Mouse (Mus musculus) kidney, embryonic 14.5 days (tissue): ENCODE results near the gene B4galt4. TPM values are rescaled to one million over a fixed set of nuclear protein-coding genes. Genes with fewer than 3 reads are reported as not detected.

Experiments
- ATAC-seq: fragments of 200-750 bp; cut with Nextera tagmentation; 2 replicates; pipeline ENCODE4 v1.8.0; 2017; ENCODE audit warnings: moderate number of reproducible peaks, mild to moderate bottlenecking, moderate TSS enrichment, moderate library complexity; ENCODE audit not compliant: low FRiP score, low TSS enrichment
- H3K27ac ChIP-seq: fragments of 300-500 bp; sonication (generic); 2 replicates; pipeline ENCODE4 v1.5.1; 2014; ENCODE audit warnings: low read depth, mild to moderate bottlenecking, low read length, moderate library complexity, mixed read lengths
- H3K27me3 ChIP-seq: fragments of 300-500 bp; sonication (generic); 2 replicates; pipeline ENCODE4 v1.6.1; 2014; ENCODE audit warnings: mild to moderate bottlenecking, low read length; ENCODE audit not compliant: control insufficient read depth, insufficient read depth
- H3K36me3 ChIP-seq: fragments of 300-500 bp; sonication (generic); 2 replicates; pipeline ENCODE4 v1.6.1; 2014; ENCODE audit warnings: low read length, mixed read lengths; ENCODE audit not compliant: control insufficient read depth, insufficient read depth
- H3K4me1 ChIP-seq: fragments of 300-500 bp; sonication (generic); 2 replicates; pipeline ENCODE4 v1.6.1; 2014; ENCODE audit warnings: low read length, mixed read lengths; ENCODE audit not compliant: control insufficient read depth, insufficient read depth
- H3K4me2 ChIP-seq: fragments of 300-500 bp; sonication (generic); replicated peaks from 2 replicates; pipeline ENCODE4 v1.6.1; 2014; ENCODE audit warnings: low read depth, mild to moderate bottlenecking, low read length
- H3K4me3 ChIP-seq: fragments of 300-500 bp; sonication (generic); 2 replicates; pipeline ENCODE4 v1.5.1; 2014; ENCODE audit warnings: mild to moderate bottlenecking, low read length
- H3K9ac ChIP-seq: fragments of 300-500 bp; sonication (generic); 2 replicates; pipeline ENCODE4 v1.6.1; 2014; ENCODE audit warnings: low read depth, mild to moderate bottlenecking, low read length, moderate library complexity
- H3K9me3 ChIP-seq: fragments of 300-500 bp; sonication (generic); 2 replicates; pipeline ENCODE4 v1.6.1; 2016; ENCODE audit warnings: low read length; ENCODE audit not compliant: control insufficient read depth
- WGBS: fragments of 180-500 bp; shearing (Covaris S2); extraction: QIAGEN DNeasy Blood & Tissue Kit; methylation state at CpG from one replicate; pipeline ENCODE4 v1.1.7; 2014; 5-methylcytosine and 5-hydroxymethylcytosine counted together
- polyA plus RNA-seq: library from polyadenylated mRNA; unstranded; fragments of >200 nt; fragmentation: Nextera tagmentation; extraction: Ambion mirVana; gene quantifications from 2 replicates; pipeline ENCODE4 v1.2.1, GENCODE M21; 2014

Gene B4galt4
- polyA plus RNA-seq, 1 experiment from 2014 or later: 32.7 TPM

DNA sequence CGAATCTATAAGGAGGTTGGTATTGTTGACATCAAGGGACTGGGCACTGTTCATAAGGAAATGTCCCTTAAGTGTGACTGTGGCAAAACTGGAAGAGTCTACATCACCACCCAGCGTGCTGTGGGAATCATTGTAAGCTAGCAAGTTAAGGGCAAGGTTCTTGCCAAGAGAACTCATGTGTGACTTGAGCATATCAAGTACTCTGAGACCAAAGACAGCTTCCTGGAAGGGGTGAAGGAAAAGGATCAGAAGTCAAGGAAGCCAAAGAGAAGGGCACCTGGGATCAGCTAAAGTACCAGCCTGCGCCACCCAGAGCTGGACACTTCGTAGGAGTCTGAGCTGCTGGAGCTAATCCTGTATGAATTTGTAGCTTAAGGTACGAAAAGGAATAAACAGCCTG, 18.2 kb downstream of the B4galt4 start:
- ATAC-seq: no peak
- Histone ChIP-seq H3K9ac (no peak overlapping the region), H3K27me3 (no peaks in the 10 kb centered on the region), H3K27ac (no peak overlapping the region), H3K36me3 (peaks cover 14% of the 10 kb centered on the region; the same call in 1 of the 2 replicates), H3K4me3 (no peak overlapping the region), H3K9me3 (no peaks in the 10 kb centered on the region), H3K4me1 (no peaks in the 10 kb centered on the region), H3K4me2 (no peak overlapping the region)
- 88% methylated on average over 5 of the region's 5 CpGs for WGBS

DNA sequence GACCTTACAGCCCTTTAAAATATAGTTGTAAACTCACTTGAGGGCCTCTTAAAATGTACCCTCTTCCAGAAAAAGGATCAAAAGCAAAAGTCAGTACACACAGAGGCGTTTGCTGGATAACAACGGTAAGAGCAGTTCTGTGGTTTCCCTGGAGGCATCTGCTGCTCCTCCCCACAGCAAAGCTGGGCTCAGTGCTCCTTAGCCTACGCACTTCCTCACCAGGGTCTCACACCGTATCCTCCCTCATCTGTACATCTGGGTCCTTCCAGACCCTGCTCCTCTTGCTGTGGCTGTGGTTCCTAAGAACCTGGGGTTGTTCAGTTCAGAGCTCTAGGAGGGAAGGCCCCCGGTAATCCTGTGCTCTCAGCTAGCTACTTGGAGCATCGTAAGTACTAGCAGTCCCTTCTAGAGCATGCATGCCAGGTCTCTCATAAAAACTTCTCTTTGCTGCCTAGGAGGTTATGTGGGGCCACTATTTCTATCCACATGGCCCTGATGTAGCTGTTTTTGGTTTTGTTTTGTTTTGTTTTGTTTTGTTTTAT, 18.8 kb downstream of the B4galt4 start:
- 76% methylated on average over 6 of the region's 6 CpGs for WGBS
- Histone ChIP-seq H3K27ac (no peak overlapping the region), H3K9ac (no peak overlapping the region), H3K4me2 (no peak overlapping the region), H3K27me3 (no peaks in the 10 kb centered on the region), H3K4me3 (no peak overlapping the region), H3K4me1 (no peaks in the 10 kb centered on the region), H3K9me3 (no peaks in the 10 kb centered on the region), H3K36me3 (peaks cover 14% of the 10 kb centered on the region; the same call in 1 of the 2 replicates)
- no peak for ATAC-seq

DNA sequence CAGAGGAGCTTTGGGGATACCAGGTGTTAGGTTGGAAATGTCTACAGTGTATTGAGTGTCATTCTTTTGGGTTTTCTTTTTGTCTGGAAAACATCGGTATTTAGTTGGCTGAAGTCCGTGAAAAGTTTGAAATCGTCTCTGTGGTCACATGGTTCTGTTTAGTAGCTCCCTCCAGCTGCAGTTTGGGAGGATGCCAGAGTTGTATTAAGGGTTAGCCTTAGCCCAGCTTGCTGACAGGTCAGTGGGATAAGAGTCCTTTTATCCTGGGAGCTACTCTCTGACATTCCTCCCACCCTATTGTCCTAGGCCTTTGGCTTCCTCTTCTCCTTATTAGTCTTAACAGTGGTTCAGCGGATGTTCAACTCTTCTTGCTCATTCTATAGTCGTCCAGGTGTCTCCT, 19.9 kb downstream of the B4galt4 start:
- Histone ChIP-seq H3K4me2 (no peak overlapping the region), H3K4me3 (no peak overlapping the region), H3K4me1 (no peaks in the 10 kb centered on the region), H3K9me3 (no peaks in the 10 kb centered on the region), H3K27ac (no peak overlapping the region), H3K36me3 (peaks cover 14% of the 10 kb centered on the region; the same call in 1 of the 2 replicates), H3K27me3 (no peaks in the 10 kb centered on the region), H3K9ac (no peak overlapping the region)
- no peak for ATAC-seq
- 87% methylated on average over 5 of the region's 5 CpGs for whole genome bisulfite sequencing

DNA sequence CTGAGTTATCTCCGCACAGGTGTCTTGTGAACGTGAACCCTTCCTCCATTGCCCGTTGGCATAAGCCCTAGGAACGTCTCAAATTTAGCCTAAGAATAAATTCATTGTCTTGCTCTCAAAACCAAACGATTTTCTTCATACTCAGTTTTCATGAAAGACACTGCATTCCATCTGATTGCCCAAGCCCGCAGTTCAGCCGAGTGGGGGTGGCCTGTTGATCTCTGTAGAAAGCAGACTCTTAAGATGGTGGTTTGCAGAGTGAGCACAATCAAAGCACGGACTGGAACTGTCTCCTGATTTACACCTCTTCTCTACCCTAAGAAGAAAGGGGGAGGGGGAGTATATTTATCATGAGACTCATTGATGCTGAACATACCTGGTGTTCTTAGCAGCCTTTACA, 20.3 kb downstream of the B4galt4 start:
- Histone ChIP-seq H3K27me3 (no peaks in the 10 kb centered on the region), H3K27ac (no peak overlapping the region), H3K4me2 (no peak overlapping the region), H3K36me3 (peaks cover 14% of the 10 kb centered on the region; the same call in 1 of the 2 replicates), H3K9me3 (no peaks in the 10 kb centered on the region), H3K9ac (no peak overlapping the region), H3K4me3 (no peak overlapping the region), H3K4me1 (no peaks in the 10 kb centered on the region)
- no peak for ATAC-seq
- 70% methylated on average over 8 of the region's 8 CpGs for WGBS

DNA sequence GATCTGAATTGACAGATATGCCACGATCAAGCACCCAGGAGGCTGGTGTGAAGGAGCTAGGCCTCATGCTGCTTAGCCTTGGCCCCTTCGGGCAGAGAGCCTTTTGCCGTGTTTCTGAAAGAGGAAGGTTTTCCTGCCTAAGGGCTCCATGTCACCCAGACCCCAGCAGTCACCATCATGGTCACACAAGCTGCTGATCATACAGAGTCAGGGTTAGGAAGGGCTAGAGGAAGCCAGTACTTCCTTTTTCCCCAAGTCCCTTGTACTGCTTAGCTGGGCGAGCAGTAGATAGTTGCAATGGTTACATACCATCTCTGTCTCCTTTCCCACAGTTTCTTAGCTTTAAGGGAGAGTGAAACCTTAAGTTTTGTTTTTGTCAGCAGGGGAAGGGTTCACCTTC, 21.4 kb downstream of the B4galt4 start:
- peaks cover 13% of the 10 kb centered on the region; the same call in 1 of the 2 replicates for H3K36me3 ChIP-seq
- ATAC-seq: no peak
- peak overlapping the region; percentile 19; the same call in 1 of the 2 replicates for H3K27ac ChIP-seq
- no peak overlapping the region for H3K4me3 ChIP-seq
- H3K9me3 ChIP-seq: no peaks in the 10 kb centered on the region
- H3K4me1 ChIP-seq: no peaks in the 10 kb centered on the region
- 85% methylated on average over 4 of the region's 4 CpGs for WGBS
- H3K4me2 ChIP-seq: no peak overlapping the region
- no peaks in the 10 kb centered on the region for H3K27me3 ChIP-seq
- H3K9ac ChIP-seq: peak overlapping the region; percentile 7; the same call in 1 of the 2 replicates

DNA sequence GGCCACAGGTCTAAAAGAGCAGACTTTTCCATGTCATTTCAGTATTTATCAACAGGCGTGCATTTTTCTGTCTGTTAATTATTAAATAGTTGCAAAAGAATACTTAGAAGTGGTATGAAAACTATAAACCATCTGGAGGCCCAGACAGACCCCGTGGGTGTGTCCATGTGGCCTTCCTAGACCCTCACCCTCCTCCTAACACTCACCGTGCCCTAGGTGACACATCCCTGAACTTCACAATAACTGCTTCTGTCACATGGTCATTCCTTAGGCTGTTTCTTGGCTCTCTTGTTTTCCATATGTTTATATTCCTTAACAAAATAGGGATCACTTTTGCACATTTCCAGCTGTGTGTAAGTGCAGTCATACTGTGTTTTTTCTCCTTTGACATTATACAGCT, 24.6 kb downstream of the B4galt4 start:
- Histone ChIP-seq H3K4me2 (no peak overlapping the region), H3K36me3 (peaks cover 8% of the 10 kb centered on the region; the same call in 1 of the 2 replicates), H3K27ac (no peak overlapping the region), H3K4me1 (no peaks in the 10 kb centered on the region), H3K27me3 (no peaks in the 10 kb centered on the region), H3K9ac (no peak overlapping the region), H3K9me3 (no peaks in the 10 kb centered on the region), H3K4me3 (no peak overlapping the region)
- no peak for ATAC-seq
- WGBS: 57% methylated on average over 3 of the region's 3 CpGs

DNA sequence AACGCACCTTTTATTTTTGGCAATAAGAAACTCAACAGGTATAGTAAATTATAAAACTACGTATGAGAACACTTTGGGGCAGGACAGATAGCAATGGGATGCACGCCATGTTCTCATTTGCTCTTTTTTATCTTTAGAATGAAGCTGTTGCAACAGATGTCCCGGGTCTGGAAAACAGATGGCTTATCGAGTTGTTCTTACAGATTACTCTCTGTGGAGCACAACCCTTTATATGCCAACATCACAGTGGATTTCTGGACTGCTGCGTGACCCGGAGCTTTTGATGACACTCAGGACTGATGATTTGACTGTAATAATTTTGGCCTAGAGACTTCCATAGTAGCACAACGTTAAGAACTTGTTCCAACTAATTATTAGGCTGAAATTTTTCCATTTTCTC, 25.7 kb downstream of the B4galt4 start:
- 90% methylated on average over 8 of the region's 8 CpGs for WGBS
- H3K4me3 ChIP-seq: no peak overlapping the region
- H3K9me3 ChIP-seq: no peaks in the 10 kb centered on the region
- peaks cover 8% of the 10 kb centered on the region; the same call in 1 of the 2 replicates for H3K36me3 ChIP-seq
- H3K27me3 ChIP-seq: no peaks in the 10 kb centered on the region
- no peak overlapping the region for H3K27ac ChIP-seq
- H3K4me1 ChIP-seq: no peaks in the 10 kb centered on the region
- H3K4me2 ChIP-seq: no peak overlapping the region
- ATAC-seq: no peak
- no peak overlapping the region for H3K9ac ChIP-seq

DNA sequence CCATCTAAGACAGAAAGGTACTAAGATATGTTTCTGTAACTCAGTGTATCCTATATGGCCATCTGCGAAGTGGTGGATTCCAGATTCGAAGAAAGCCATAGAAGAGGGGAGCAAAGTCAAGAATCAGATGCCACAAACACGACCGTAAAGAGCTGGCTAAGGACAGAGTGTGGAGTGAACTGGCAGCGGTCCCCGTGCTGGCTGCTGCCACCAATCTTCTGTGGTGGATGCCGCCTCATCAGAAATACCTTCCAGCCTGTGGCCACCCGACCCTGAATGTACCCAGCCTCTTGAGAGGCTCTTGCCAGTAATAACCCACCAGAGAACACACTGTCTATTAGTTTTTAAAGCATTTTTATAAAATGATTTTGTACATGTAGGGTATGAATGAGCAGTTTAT, 26.3 kb downstream of the B4galt4 start:
- Histone ChIP-seq H3K9ac (no peak overlapping the region), H3K27me3 (no peaks in the 10 kb centered on the region), H3K27ac (no peak overlapping the region), H3K4me2 (no peak overlapping the region), H3K4me3 (no peak overlapping the region), H3K9me3 (no peaks in the 10 kb centered on the region), H3K36me3 (peaks cover 8% of the 10 kb centered on the region; the same call in 1 of the 2 replicates), H3K4me1 (no peaks in the 10 kb centered on the region)
- 92% methylated on average over 8 of the region's 8 CpGs for WGBS
- ATAC-seq: no peak

DNA sequence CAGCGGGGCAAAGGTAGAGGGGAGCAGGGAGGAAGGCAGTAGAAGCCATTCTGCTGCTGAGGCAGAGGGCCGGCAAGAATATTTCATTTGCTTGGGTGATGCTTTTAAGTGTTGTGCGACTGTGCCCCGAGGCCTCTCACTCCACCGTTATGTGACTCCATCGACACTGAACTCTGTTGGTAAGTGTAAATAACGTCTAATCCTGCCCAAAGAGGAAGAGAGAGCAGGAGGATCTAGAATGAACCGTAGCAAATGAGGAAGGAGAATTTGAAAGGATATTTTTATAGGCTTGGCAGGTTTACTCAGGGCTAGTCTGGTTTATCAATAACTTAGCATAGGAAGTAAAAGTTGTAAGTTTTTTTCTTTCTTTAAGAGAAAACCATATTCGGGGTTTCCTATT, 27.5 kb downstream of the B4galt4 start:
- Histone ChIP-seq H3K4me2 (no peak overlapping the region), H3K27ac (no peak overlapping the region), H3K36me3 (peaks cover 8% of the 10 kb centered on the region; the same call in 1 of the 2 replicates), H3K4me3 (no peak overlapping the region), H3K9ac (no peak overlapping the region), H3K27me3 (no peaks in the 10 kb centered on the region), H3K9me3 (no peaks in the 10 kb centered on the region), H3K4me1 (no peaks in the 10 kb centered on the region)
- WGBS: 78% methylated on average over 9 of the region's 9 CpGs
- no peak for ATAC-seq
